Mouse (Mus musculus) cerebellum, adult 18-20 months (tissue): ENCODE measurements at regions not wholly inside any gene's neighbourhood (a gene's known extent, or its start where the extent isn't known, plus 50 kb on each side); places are given as distances from the start of the nearest gene placed in this dataset.

Source experiments
- DNase-seq, 2 experiments: peaks; one replicate each; pipeline ENCODE4 v3.0.0; 2021

DNA sequence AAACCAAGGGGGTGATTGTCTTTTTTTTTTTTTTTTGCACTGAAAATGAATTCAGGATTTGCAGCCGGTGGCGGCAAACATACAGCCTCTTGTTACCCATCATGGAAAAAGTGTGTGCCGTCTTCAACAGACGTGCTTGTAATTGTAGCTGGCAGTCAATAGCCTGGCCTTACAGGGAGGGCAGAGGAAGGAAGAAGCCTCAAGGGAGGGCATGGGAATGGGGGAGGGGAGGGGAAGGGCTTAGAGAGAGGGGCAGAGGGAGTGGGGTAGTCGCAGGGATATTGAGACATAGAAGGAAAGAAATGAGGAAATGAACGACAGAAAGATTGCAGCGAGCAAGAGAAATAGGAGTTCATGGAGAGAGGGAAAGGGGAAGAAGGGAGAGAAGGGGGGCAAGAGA lies 137.4 kb upstream of the Zc3h12a start:
- DNase-seq: no peak

DNA sequence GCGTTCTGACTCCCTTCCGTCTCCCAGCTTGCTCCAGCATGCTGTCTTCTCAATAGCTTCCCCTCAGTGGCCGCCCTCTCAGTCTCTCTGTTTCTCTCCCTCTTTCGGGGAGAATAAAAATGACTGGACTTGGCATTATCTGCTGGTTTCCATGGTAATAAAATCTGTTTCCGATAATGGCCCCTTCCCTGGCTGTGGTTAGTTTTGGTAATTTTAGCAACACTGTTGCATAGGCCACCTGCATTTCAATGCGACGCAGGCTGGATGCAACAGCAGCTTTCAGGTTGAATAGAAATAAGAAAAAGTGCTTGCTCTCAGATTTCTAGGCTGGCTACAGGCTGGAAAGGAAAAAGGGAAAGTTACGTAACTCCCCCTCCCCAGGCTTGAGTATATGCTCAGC lies 133.9 kb upstream of the Zc3h12a start:
- DNase-seq: no peak

DNA sequence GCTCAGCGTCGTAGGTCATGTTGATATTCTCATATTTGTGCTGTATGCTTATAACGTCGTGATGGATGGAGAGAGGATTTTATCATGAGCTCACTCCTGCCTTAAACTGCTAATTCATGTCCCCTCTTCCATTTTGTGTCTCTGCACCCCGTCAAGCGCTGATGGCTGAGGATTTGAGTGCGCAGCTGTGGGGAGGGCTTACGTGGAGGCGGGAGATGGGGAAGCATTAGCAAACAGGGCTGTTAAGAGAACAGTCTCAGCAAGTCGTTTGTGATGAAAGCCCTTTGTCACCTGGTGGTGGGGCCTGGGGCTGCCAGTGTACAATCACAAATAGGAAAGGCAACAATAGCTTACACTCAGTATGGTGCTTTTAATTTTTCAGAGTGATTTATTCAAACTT lies 131.7 kb upstream of the Zc3h12a start:
- no peak for DNase-seq

DNA sequence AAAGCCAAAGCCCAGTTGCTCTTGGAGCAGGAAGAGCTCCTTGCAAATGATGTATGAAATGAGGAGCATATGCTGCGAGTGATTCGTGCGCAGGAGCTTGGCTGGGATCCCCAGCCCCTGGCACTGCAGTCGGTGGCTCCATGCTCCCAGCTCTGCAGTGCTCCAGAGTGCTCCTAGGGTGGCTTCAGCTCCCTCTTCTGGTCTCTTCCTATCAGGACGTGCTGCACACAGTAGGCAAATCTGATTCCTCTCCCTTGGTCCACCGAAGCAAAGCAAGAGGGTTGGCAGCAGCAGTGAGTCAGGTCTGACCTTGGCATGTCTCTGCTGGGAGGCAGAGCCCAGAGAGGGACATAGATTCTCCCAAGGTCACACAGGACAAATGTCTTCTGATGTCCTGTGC lies 130.3 kb upstream of the Zc3h12a start:
- no peak for DNase-seq

DNA sequence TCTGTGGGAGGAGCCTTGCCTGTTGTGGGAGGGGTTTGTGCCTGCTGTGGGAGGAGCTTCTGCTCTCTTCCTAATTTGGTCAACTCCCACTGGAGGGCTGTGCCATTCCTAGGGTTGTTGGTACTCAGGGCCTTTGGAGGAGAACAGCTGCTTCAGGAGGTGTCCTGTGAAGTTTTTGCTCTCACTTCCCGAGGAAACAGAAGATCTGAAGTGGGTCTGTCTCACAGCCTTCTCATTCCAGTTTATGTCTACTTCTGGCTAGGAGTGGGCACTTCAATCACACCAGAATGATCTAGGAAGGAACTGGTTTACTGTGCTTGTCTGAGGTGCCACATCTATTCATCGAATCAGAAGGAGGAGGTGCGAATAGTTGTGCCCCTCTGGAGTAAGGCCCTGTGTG lies 125.5 kb upstream of the Zc3h12a start:
- no peak for DNase-seq

DNA sequence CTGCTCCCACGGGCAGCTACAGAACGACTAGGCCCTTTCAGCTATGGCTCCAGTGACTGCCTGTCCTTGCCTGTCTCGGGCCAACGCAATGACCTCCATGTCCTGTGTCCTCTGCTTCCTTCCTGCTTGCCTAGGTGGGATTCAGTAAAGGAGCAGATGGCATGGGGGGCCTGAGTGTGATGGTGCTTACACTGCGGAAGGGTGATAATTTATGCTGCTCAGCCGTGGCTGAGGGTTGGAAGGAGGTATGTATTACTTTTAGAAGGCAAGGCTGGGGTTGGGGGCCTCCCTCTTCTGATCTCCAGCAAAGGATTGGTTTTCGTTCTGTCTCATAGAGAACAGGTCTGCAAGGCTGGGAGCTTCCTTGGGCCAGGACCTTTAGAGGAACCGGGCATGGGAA lies 124.6 kb upstream of the Zc3h12a start:
- DNase-seq: no peak

DNA sequence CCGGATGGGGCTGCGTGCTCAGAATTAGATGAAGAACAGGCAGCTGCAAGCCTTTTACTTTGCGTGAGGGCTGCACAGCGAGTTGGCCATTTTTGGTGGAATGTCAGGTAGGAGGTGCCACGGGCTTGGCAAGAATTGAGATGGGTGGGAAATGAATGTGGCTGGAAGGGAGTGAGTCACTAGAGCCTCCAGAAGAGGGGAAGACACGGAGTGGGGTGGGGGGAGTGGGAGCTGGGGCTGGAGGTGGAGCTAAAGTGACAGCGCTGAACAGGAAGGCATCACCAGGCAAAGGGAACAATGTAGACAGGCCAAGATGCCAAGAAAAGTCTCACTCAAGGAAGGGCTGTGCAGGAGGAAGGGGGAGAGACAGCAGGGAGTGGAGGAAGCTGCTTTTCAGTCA lies 121.4 kb upstream of the Zc3h12a start:
- no peak for DNase-seq

DNA sequence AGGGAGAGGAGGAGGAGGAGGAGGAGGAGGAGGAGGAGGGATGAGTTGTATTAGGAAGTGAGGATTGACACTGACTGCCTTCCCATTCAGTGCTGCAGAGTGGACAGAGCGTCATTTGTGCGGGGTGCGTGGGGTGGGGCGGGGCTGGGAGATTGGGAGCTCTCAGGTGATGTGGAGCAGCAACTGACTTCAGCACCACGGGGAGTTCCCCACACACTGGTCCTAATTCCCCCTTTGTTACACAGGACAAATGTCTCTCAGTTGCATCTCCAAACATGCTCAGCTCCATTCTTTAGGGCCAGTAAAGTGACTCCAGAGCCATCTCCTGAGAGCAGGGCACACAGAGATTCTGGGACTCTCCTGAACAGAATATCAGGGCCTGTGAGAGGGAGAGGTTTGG lies 118.5 kb upstream of the Zc3h12a start:
- no peak for DNase-seq

DNA sequence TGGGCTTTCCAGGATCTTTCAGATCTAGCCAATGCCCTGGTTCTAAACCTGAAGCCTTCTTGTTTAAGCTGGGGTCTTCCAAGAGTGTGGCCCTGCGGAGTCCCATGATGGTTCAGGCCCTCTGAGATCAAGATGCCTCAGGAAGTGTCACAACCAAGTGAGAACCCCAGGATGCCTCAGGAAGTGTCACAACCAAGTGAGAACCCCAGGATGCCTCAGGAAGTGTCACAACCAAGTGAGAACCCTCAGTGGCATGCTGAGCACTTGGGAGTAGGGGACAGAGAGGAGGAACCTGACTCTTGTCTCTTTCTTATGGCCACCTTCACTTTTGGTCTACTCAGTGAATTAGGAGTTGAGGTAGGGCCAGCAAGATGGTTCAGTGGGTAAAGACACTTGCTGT lies 114.9 kb upstream of the Zc3h12a start:
- no peak for DNase-seq

DNA sequence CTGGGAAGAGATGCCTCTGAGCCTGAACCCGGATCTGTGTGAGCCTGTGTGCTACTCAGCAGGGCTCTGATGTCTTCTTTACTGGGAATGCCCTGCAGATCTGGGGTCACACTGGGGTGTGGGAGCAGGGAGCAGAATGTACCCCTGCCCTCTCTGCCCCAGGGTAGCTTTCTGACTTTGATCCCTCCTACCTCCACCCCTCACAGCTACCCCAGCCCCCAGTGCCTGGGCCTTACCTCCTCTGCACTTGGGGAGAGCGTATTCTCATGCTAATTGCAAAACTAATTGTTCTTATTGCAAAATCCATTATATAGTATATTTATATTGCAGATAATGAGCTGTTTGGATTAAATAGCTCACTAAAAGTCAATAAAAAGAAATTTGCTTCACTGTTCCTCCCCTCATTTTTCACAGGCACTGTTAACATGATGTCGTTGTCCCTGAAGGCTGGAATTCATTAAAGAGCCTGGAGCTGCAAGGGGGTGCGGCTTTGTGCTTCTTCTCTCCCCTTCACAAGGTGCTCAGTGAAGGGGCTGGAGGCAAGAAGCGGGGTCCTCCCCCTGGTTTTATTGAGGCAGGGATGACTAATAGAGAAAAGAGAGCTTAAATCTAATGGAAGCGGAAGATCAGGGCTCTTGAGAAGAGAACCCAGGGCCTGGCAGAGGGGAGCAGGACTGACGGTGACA lies 114.1 kb upstream of the Zc3h12a start:
- DNase-seq: no peak

DNA sequence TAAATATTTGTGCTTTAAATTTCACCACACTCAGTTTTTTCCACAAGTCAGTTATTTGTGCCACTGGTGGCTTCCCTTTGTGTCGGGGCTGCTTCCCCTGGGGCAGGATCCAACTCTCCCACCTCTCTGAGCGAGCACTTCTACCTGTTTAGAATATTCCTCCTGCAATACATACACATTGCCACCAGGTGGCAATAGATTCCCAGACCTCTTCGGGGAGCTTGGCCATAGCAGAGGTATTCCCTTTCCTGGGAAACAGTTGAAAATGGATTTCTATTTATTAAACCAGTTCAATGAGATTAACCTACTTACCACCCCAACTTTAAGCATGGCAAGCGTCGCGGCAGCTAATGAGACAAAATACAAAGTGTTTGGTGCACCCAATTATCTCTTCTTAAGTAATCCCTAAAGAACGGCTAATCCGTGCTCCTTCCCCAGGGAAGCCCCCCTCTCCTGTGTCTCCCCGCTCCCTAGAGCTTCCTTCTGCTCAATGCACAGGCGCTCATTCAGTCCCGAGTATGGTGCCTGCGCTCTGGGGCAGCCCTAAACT lies 104.1 kb upstream of the Zc3h12a start:
- peak; percentile 12 to 14 for DNase-seq

DNA sequence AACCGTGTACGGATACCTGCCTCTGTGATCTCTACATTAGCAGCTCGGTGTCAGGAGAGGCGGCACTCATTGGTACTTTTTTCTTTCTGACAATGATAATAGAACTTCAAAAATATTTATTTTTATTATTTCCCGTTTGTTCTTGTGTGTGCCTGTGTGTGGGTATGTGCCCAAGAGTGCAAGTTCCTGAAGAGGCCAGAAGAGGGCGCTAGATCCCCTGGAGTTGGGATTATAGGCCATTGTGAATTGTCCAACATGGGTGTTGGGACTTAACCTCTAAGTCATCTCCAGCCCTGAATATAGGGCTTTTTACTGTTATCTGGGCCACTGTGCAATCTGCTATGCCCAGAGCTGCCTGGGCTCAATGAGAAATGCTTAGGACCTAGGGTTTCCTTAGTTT lies 99.6 kb upstream of the Zc3h12a start:
- no peak for DNase-seq

DNA sequence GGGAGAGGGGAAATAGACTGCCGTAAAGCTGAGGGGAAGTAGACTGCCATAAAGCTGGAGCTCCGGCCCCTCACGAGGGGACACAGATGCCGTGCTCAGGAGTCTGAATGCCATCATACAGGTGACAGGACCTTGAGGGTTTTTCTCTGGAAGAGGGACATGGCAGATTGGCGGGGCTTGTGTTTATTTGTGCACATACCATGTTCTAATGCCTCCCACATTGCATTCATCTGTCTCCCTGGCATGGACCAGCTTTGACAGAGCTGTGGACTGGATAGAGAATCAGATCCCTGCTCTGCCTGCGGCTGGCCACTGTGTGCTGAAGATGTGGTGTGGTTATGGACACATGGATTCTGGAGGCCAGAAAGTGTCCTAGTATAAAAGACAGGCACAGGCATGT lies 95.3 kb upstream of the Zc3h12a start:
- DNase-seq: peak; percentile 10 to 16

DNA sequence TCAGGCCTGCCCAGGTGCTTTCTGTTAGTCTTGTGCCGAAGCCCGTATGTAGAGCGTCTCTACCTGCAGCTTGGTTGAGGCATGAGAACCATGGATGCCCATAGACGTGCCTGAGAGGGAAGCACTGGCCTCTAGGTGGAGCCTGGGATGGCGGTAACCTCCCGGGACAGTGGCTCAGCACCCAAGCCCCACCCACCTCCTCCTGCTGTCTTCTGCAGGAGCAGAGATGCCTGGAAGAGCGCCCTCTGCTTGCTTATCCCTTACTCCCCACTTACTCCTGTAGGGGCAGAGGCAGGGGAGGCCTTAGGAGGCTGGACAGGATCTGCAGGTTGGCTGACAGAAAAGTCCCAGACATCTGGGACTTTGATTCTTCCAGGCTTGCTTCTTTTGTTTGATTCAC lies 92.7 kb upstream of the Zc3h12a start:
- DNase-seq: peak in 1 of 2 experiments; percentile 9

DNA sequence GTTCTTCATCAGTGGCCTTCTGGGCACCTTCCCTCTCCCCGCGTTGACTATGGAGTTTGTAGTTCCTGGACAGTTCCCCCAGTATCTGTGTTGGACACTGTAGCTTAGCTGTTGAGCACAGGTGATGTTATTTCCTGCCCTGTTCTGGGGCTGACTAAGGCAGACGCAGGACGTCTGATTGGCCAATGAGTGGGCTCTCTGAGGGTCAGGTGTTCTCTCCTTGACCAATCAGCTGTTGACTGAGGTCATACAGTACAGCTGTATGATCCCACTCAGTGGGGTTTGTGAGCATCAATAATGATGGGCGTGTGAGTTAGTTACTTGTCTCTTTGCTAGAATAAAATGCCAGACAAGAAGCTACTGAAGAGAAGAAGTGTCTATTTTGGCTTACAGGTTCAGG lies 91.6 kb upstream of the Zc3h12a start:
- no peak for DNase-seq

DNA sequence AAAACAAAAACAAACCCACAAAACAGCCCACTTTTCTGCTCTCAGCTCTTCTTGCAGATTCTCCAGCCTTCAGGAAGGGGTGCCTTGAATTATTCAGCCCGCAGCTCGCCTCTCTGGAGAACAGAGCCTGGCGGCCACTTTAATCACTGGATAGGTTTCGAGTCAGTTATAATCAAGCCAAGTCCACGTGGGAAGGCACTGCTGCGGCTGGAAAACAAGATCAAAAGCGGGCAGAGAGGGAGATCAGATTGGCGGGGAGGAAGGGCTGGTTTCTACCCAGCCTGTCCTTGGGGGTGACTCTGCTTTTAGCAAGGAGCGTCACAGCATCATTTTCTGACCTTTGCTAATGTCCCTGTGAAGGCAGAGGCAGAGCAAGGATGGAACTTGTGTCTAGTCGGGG lies 86.7 kb upstream of the Zc3h12a start:
- DNase-seq: no peak

DNA sequence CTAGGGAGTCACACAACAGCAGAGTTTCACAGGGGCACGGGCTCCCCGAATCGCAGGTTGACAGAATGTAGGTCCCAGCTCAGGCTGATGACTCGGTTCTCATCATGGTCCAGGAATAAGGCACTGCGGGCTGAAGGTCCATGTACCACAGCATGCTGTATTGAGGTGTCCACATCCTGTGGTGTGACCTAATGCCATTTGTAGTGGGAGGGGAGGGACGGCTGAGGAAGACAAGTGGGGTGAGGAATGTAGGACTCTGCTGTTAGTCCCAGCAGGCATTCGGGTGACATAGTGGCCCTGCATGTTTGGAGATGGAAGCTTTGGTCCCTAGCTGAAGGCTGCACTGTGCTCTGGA lies 84.5 kb upstream of the Zc3h12a start:
- DNase-seq: no peak

DNA sequence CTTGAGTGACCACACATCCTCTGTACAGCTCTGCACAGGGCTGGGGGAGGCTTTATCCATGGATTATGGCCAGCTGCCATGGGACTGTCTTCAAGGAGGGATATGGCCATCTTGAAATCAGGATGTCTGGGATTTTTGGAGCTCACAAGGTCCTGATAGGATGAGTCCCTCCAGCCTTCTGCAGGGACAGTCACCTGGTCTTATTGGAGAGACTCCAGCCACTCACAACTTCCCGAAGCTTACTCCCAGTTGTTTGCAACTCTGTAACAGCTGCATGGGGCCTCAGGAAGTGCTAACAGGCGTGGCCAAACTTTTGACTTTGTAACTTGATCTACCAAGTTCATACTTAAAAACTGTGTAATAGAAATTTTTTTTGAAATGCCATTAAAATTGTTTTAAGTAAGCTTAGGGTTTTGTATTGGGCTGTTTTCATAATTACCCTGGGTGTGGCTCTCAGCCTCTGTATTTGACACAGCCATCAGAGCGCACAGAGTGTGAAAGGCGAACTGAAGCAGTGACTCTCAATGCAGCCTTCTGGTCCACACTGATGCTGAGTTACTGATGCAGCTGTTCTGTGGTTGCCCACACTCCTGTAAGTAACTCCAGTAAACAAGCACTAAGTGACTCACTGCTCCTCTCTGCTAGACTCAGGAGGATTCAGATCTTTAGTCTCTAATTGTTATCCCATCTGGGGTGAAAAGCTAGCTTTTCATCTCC lies 84.0 kb upstream of the Zc3h12a start:
- DNase-seq: no peak

DNA sequence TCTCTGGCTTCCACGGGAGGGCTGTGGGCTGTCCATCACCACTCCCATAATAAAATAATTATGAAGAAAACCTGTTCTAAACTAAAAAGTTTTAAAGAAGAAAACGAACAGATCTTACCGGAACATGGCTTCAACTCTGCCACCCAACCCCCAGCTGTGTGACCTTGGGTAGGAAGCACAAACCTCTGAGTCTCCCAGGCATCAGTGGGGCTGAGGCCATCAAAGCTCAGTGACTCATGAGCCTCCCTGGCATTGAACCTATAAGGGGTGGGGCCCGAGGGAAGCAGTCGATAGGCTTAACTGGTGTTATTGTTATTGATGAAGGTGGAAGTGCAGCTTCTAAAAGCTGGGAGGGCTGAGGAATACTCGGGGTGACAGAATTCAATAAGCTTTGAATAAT lies 83.1 kb upstream of the Zc3h12a start:
- DNase-seq: no peak

DNA sequence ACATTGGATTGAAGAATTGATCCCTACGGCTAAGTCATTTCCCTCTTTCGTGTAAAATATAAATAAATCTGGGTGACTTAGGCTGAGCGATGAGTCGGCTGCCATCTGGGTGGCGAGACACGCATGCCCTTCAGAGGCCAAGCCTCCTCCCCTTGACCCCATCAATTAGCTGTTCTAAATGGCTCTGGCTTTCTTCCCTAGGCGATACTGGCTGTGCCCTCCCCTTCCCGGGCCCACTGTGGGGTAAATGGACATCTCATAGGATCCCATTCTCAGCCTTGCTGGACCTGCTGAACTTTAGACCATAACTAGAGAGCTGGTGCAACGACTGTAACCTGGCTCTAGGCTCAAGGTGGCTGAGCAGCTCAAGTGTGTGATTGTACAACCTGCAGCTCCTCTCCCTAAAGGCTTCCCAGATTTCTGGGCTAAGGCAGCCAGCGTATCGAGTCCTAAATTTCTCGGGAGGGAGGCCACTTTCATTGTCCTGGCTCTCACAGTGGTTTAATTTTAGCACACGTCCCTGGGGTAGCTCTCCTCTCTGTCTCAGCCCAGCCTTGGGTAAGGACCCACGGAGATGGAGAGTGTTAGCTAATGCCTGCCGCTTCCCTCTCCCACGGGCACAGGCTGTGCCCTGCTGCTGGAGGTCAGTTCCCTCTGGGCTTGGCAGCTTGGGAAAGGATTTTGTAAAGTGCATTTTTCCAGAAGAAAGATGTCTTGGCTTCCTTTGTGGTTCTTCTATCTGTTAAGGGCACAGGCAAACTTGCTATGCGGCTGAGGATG lies 80.7 kb upstream of the Zc3h12a start:
- no peak for DNase-seq

DNA sequence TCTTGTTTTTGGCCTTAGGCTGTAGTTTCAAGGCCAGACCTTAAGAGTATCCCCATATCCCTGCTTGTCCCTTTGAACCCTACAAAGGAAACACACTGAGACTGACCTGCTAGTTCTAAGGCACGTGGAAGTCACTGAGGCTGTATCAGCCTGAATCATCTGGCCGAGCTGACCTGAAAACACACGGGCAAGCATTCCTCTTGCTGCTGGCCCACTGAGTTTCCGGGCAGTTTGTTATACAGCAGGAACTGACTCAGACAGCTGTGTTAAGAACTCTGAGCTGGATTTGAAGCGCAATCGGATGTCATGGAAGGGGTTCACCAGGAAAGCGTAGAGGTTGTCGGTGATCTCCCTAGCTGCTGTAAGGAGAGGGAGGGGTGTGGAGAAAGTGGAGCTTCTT lies 75.9 kb upstream of the Zc3h12a start:
- DNase-seq: no peak

DNA sequence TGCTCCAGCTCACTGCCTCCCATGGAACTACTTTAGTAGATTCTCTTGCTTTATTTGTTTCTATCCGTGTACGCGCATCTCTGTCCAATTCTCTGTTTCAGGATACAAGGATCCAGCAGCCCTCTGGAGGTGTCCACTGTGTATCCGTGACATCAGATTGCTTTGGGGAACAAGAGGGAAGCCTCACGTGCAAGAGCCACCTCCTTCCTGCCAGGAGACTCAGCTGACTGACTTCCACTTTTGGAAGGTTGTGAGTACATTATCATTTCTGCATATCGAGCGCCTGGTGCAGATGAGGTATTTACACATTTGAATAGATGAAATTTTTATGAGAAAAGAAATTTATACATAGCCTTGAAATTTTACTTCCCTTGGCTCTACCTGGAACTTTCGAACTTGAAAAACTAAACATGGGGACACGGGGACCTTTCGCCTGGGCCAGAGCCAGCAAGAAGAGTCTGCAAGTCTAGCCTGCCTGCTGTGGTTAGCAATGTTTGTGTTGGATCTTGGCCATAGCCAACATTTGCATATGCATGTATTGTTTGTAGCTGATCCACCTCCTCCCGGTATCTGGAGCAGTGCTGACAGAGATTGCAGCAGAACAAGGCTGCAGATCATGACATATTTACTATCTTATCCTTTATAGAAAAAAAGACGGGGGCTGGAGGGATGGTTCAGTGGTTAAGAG lies 74.1 kb upstream of the Zc3h12a start:
- DNase-seq: no peak

DNA sequence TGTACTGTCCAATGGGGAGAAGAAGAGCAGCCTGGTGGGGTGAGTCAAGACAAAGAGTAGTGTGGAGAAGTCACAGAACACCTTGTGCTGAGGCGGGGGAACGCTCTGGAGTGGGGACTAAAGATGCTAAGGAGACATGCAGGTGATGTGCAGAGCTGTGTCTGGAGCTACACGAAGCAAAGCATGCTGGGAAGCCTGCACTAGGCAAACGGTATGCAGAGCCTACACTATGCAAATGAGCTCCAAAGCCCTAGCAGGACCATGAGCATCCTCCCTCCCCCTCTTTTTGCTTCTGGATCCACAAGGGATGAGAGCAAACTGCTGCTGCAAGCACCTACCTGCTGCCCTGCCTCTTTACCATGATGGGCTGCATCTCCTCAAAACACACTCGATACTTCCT lies 73.1 kb upstream of the Zc3h12a start:
- DNase-seq: no peak
